Mouse (Mus musculus) ES-Bruce4 (cell line): ENCODE measurements around the gene Cyth3. TPM values are rescaled to one million over a fixed set of nuclear protein-coding genes. Genes with fewer than 3 reads are reported as not detected.

Experiments
- H3K27ac ChIP-seq: 2 replicates; pipeline ENCODE4 v1.5.1; 2012; ENCODE audit warnings: low read length, inconsistent platforms; ENCODE audit not compliant: insufficient read depth
- H3K27me3 ChIP-seq: 2 replicates; pipeline ENCODE4 v1.6.1; 2012; ENCODE audit warnings: mild to moderate bottlenecking, low read length, inconsistent platforms; ENCODE audit not compliant: control insufficient read depth, poor library complexity, insufficient read depth, severe bottlenecking
- H3K36me3 ChIP-seq: 2 replicates; pipeline ENCODE4 v1.6.1; 2012; ENCODE audit warnings: inconsistent platforms, mild to moderate bottlenecking, low read length, moderate library complexity; ENCODE audit not compliant: control insufficient read depth, poor library complexity, insufficient read depth, severe bottlenecking
- H3K4me1 ChIP-seq: one replicate; pipeline ENCODE4 v1.8.1; 2011; ENCODE audit warnings: low read length; ENCODE audit not compliant: control insufficient read depth, insufficient read depth
- H3K4me3 ChIP-seq: 2 replicates; pipeline ENCODE4 v1.5.1; 2011; ENCODE audit warnings: low read depth, mild to moderate bottlenecking, low read length
- H3K9ac ChIP-seq: 2 replicates; pipeline ENCODE4 v1.6.1; 2012; ENCODE audit warnings: low read depth, mild to moderate bottlenecking, inconsistent platforms; ENCODE audit not compliant: poor library complexity, severe bottlenecking
- H3K9me3 ChIP-seq: replicated peaks from 2 replicates; pipeline ENCODE4 v1.6.1; 2012; ENCODE audit warnings: mild to moderate bottlenecking, low read length, inconsistent platforms; ENCODE audit not compliant: control insufficient read depth, poor library complexity, insufficient read depth, severe bottlenecking
- CTCF ChIP-seq: IDR thresholded peaks from one replicate; pipeline ENCODE4 v1.8.1; 2011; ENCODE audit warnings: low read depth, low read length
- EP300 ChIP-seq: IDR thresholded peaks from 2 replicates; pipeline ENCODE4 v1.6.1; 2011; ENCODE audit warnings: low read depth, low read length; ENCODE audit not compliant: insufficient read depth
- POLR2A ChIP-seq: IDR thresholded peaks from one replicate; pipeline ENCODE4 v1.8.1; 2011; ENCODE audit warnings: low read length; ENCODE audit not compliant: insufficient read depth
- polyA plus RNA-seq: library from polyadenylated mRNA; stranded (reverse); fragments of >200 nt; gene quantifications from 2 replicates; pipeline ENCODE4 v1.2.4, GENCODE M21; 2011; ENCODE audit warnings: low read depth; ENCODE audit not compliant: missing spikeins, insufficient read depth, insufficient read length

Gene Cyth3
- polyA plus RNA-seq, 1 experiment: 15.5 TPM

- Histone ChIP-seq H3K4me1 (peaks cover 1% of the 10 kb centered on the region), H3K4me3 (no peak overlapping the region), H3K9me3 (no peaks in the 10 kb centered on the region), H3K27ac (no peak overlapping the region), H3K27me3 (no peaks in the 10 kb centered on the region), H3K9ac (no peak overlapping the region), H3K36me3 (no peaks in the 10 kb centered on the region)
- TF ChIP-seq POLR2A (no peak), EP300 (no peak)
These were observed 8.5 kb downstream of the Cyth3 start for GRCm38 (mm10) chr5:143630738-143631137.

DNA sequence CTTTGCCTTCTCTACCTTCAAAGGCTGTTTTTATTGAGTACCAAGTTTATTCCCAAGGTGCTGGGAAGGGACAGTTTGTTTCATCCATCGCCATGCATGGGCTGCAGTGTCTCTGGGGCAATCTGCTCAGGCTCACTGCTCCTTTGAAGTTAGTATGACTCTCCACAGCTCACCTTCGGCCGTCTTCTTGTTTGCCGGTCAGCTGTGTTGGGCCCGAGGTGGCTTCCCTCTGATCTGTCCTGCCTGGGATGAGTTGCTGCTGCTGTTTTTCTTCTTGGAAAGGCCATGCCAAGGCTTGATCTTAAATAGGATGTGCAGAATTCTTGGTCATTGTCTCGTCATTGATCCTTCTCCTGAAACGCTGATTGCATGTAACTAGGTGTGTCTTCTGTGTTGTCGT lies 9.3 kb downstream of the Cyth3 start:
- Histone ChIP-seq H3K27ac (no peak overlapping the region), H3K9me3 (no peaks in the 10 kb centered on the region), H3K4me3 (no peak overlapping the region), H3K36me3 (no peaks in the 10 kb centered on the region), H3K9ac (no peak overlapping the region), H3K4me1 (no peaks in the 10 kb centered on the region), H3K27me3 (no peaks in the 10 kb centered on the region)
- TF ChIP-seq EP300 (no peak), POLR2A (no peak), CTCF (no peak)

- H3K4me1 ChIP-seq: no peaks in the 10 kb centered on the region
- no peaks in the 10 kb centered on the region for H3K9me3 ChIP-seq
- H3K27me3 ChIP-seq: no peaks in the 10 kb centered on the region
- no peak overlapping the region for H3K4me3 ChIP-seq
- H3K27ac ChIP-seq: no peak overlapping the region
- no peaks in the 10 kb centered on the region for H3K36me3 ChIP-seq
- no peak for TF ChIP-seq CTCF
- TF ChIP-seq POLR2A: no peak
- TF ChIP-seq EP300: no peak
- no peak overlapping the region for H3K9ac ChIP-seq
These were observed 10.7 kb downstream of the Cyth3 start for GRCm38 (mm10) chr5:143632674-143633557.

- Histone ChIP-seq H3K4me1 (no peaks in the 10 kb centered on the region), H3K36me3 (no peaks in the 10 kb centered on the region), H3K4me3 (no peak overlapping the region), H3K27ac (no peak overlapping the region), H3K9ac (no peak overlapping the region), H3K27me3 (no peaks in the 10 kb centered on the region), H3K9me3 (no peaks in the 10 kb centered on the region)
- no peak for TF ChIP-seq EP300
These were observed 11.3 kb downstream of the Cyth3 start for GRCm38 (mm10) chr5:143633558-143633871.

DNA sequence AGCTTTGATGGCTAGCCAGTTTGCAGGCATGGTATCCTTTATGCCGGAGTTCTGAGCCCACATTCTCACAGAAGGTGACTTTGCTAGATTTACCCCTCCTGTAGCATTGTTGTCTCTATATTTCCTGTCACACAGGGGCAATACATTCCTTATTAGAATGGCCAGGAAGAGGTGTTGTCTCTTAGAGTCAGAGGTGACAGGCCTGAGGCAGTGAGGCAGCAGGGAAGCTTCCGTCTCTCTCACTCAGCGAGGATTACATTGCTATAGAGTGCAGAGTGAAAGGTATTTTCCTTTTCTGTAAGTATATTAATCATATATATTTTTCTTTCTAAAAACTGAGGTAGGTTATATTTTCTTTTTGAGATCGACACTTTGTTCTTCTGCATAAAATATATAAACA lies 11.6 kb downstream of the Cyth3 start:
- no peaks in the 10 kb centered on the region for H3K4me1 ChIP-seq
- H3K4me3 ChIP-seq: no peak overlapping the region
- no peak overlapping the region for H3K9ac ChIP-seq
- no peaks in the 10 kb centered on the region for H3K36me3 ChIP-seq
- no peaks in the 10 kb centered on the region for H3K27me3 ChIP-seq
- no peak overlapping the region for H3K27ac ChIP-seq
- no peaks in the 10 kb centered on the region for H3K9me3 ChIP-seq
- TF ChIP-seq CTCF (no peak), POLR2A (no peak), EP300 (no peak)

GRCm38 (mm10) chr5:143634550-143635112 lies 12.4 kb downstream of the Cyth3 start:
- Histone ChIP-seq H3K4me1 (no peaks in the 10 kb centered on the region), H3K9me3 (no peaks in the 10 kb centered on the region), H3K36me3 (no peaks in the 10 kb centered on the region), H3K27ac (no peak overlapping the region), H3K4me3 (no peak overlapping the region), H3K27me3 (no peaks in the 10 kb centered on the region), H3K9ac (no peak overlapping the region)
- TF ChIP-seq CTCF (no peak), EP300 (no peak), POLR2A (no peak)
